Mouse (Mus musculus): ENCODE results near the gene Fastkd3. TPM values are rescaled to one million over a fixed set of nuclear protein-coding genes. Genes with fewer than 3 reads are reported as not detected.

Fastkd3 gene
- total and polyA plus RNA-seq, 3 experiments: 17.8 to 46.6 (median 37.6) TPM

- H3K36me3 ChIP-seq (replicated peaks in 1 of 2; ENCODE audit: control insufficient read depth in 1 of 2, insufficient read depth in 1 of 2, low read length in 1 of 2): peaks cover 0 to 3% of the 10 kb centered on the region in 2 experiments
- in situ Hi-C loops (cut with MboI; ENCODE audit: low pct_ligation_motif_present, low pct_unique_long_range_greater_than_20kb, low sequenced_read_pairs): no loop called here
- TF ChIP-seq RAD21 (IDR thresholded peaks at IDR 0.05; ENCODE audit: low read depth, low read length) (peak; percentile 31), MEF2A (IDR thresholded peaks at IDR 0.05; ENCODE audit: borderline replicate concordance, low read depth, low read length) (no peak), BHLHE40 (IDR thresholded peaks at IDR 0.05; ENCODE audit: low read depth, low read length) (no peak), GABPA (IDR thresholded peaks at IDR 0.05; ENCODE audit: insufficient replicate concordance, low read depth, low read length) (no peak), POLR2A (IDR thresholded peaks at IDR 0.05; ENCODE audit: low read depth, low read length) (no peak), ZC3H11A (IDR thresholded peaks at IDR 0.05; ENCODE audit: low read depth, low read length) (no peak), CTCF (conservative IDR thresholded peaks at IDR 0.05 in 1 of 2, IDR thresholded peaks at IDR 0.05 in 1 of 2; ENCODE audit: low read depth in 2 of 2, low read length in 2 of 2) (peak in 1 of 2 experiments; percentile 35; a peak in 1 of 4 replicates)
- H3K4me1 ChIP-seq (ENCODE audit: control insufficient read depth in 1 of 2, insufficient read depth in 2 of 2): 0 out of 4 replicates have a peak, but pooled peaks cover 0 to 3% of the 10 kb centered on the region in 2 experiments
- no peaks in the 10 kb centered on the region for H3K9me3 ChIP-seq (replicated peaks; ENCODE audit: low read length)
- no peak overlapping the region for H3K4me3 ChIP-seq (replicated peaks in 1 of 3; ENCODE audit: low read depth in 2 of 3, low read length in 2 of 3, poor library complexity in 1 of 3)
- H3K4me2 ChIP-seq (ENCODE audit: insufficient read depth, low read depth, poor library complexity, severe bottlenecking): no peak overlapping the region
- dilution Hi-C loops (cut with MboI; ENCODE audit: extremely low pct_ligation_motif_present, extremely low pct_unique_long_range_greater_than_20kb, low sequenced_read_pairs): no loop called here
- H3K27me3 ChIP-seq (replicated peaks): no peaks in the 10 kb centered on the region
- H3K9ac ChIP-seq (ENCODE audit: insufficient read depth, low read depth): no peak overlapping the region
- DNase-seq (ENCODE audit: extremely low read depth): no peak
- H3K27ac ChIP-seq (ENCODE audit: insufficient read depth, low read depth): no peak overlapping the region
- H3K79me2 ChIP-seq (replicated peaks; ENCODE audit: control insufficient read depth, extremely low read depth, insufficient read depth, poor library complexity, severe bottlenecking): no peaks in the 10 kb centered on the region
These were observed 19.1 kb downstream of the Fastkd3 start for GRCm38 (mm10) chr13:68601184-68601583.

- Histone ChIP-seq H3K27ac (ENCODE audit: insufficient read depth, low read depth) (no peak overlapping the region), H3K4me2 (ENCODE audit: insufficient read depth, low read depth, poor library complexity, severe bottlenecking) (no peak overlapping the region), H3K79me2 (replicated peaks; ENCODE audit: control insufficient read depth, extremely low read depth, insufficient read depth, poor library complexity, severe bottlenecking) (no peaks in the 10 kb centered on the region), H3K4me3 (replicated peaks in 1 of 3; ENCODE audit: low read depth in 2 of 3, low read length in 2 of 3, poor library complexity in 1 of 3) (no peak overlapping the region), H3K9me3 (replicated peaks; ENCODE audit: low read length) (no peaks in the 10 kb centered on the region), H3K27me3 (replicated peaks) (no peaks in the 10 kb centered on the region), H3K4me1 (ENCODE audit: control insufficient read depth in 1 of 2, insufficient read depth in 2 of 2) (0 out of 4 replicates have a peak, but pooled peaks cover 0 to 3% of the 10 kb centered on the region in 2 experiments), H3K9ac (ENCODE audit: insufficient read depth, low read depth) (no peak overlapping the region), H3K36me3 (replicated peaks in 1 of 2; ENCODE audit: control insufficient read depth in 1 of 2, insufficient read depth in 1 of 2, low read length in 1 of 2) (no peaks in the 10 kb centered on the region)
- DNase-seq (ENCODE audit: extremely low read depth): no peak
- dilution Hi-C loops (cut with MboI; ENCODE audit: extremely low pct_ligation_motif_present, extremely low pct_unique_long_range_greater_than_20kb, low sequenced_read_pairs) (no loop called here), in situ Hi-C loops (cut with MboI; ENCODE audit: low pct_ligation_motif_present, low pct_unique_long_range_greater_than_20kb, low sequenced_read_pairs) (no loop called here)
- TF ChIP-seq KAT2A (IDR thresholded peaks at IDR 0.05; ENCODE audit: insufficient replicate concordance, low read length) (no peak), BHLHE40 (IDR thresholded peaks at IDR 0.05; ENCODE audit: low read depth, low read length) (no peak), ZMIZ1 (IDR thresholded peaks at IDR 0.05; ENCODE audit: low read depth, low read length) (no peak), TCF12 (IDR thresholded peaks at IDR 0.05; ENCODE audit: low read depth, low read length) (no peak), MAFK (IDR thresholded peaks at IDR 0.05; ENCODE audit: insufficient replicate concordance, low read length) (no peak), IRF4 (IDR thresholded peaks at IDR 0.05; ENCODE audit: low read depth, low read length) (no peak)
These were observed 21.1 kb downstream of the Fastkd3 start for GRCm38 (mm10) chr13:68603085-68603484.

GRCm38 (mm10) chr13:68605689-68606126 is 23.7 kb downstream of the Fastkd3 start:
- Histone ChIP-seq H3K4me3 (replicated peaks in 1 of 3; ENCODE audit: low read depth in 2 of 3, low read length in 2 of 3, poor library complexity in 1 of 3) (no peak overlapping the region), H3K27ac (ENCODE audit: insufficient read depth, low read depth) (no peak overlapping the region), H3K9ac (ENCODE audit: insufficient read depth, low read depth) (no peak overlapping the region), H3K4me1 (ENCODE audit: control insufficient read depth in 1 of 2, insufficient read depth in 2 of 2) (peaks cover 2 to 3% of the 10 kb centered on the region in 2 experiments; a peak in 1 of 4 replicates), H3K36me3 (replicated peaks in 1 of 2; ENCODE audit: control insufficient read depth in 1 of 2, insufficient read depth in 1 of 2, low read length in 1 of 2) (no peaks in the 10 kb centered on the region), H3K9me3 (replicated peaks; ENCODE audit: low read length) (no peaks in the 10 kb centered on the region), H3K27me3 (replicated peaks) (no peaks in the 10 kb centered on the region), H3K79me2 (replicated peaks; ENCODE audit: control insufficient read depth, extremely low read depth, insufficient read depth, poor library complexity, severe bottlenecking) (no peaks in the 10 kb centered on the region), H3K4me2 (ENCODE audit: insufficient read depth, low read depth, poor library complexity, severe bottlenecking) (no peak overlapping the region)
- TF ChIP-seq MYC (IDR thresholded peaks at IDR 0.05; ENCODE audit: low read depth, low read length) (no peak), RCOR1 (conservative IDR thresholded peaks at IDR 0.05; ENCODE audit: low read depth, low read length) (no peak), NRF1 (IDR thresholded peaks at IDR 0.05; ENCODE audit: low read depth, low read length) (no peak), POLR2A (IDR thresholded peaks at IDR 0.05; ENCODE audit: low read depth, low read length) (no peak), MEF2A (IDR thresholded peaks at IDR 0.05; ENCODE audit: borderline replicate concordance, low read depth, low read length) (no peak)
- in situ Hi-C loops (cut with MboI; ENCODE audit: low pct_ligation_motif_present, low pct_unique_long_range_greater_than_20kb, low sequenced_read_pairs): no loop called here
- DNase-seq (ENCODE audit: extremely low read depth): no peak
- dilution Hi-C loops (cut with MboI; ENCODE audit: extremely low pct_ligation_motif_present, extremely low pct_unique_long_range_greater_than_20kb, low sequenced_read_pairs): no loop called here
